Mouse (Mus musculus) adrenal gland, adult (tissue): ENCODE data around the gene Inpp5a.

Source experiments
- DNase-seq, 2 experiments: peaks; one replicate each; pipeline ENCODE4 v3.0.0; 2022 to 2023; ENCODE audit warnings: low spot score in 1 of 2; ENCODE audit not compliant: inconsistent age in 2 of 2

Inpp5a gene

DNA sequence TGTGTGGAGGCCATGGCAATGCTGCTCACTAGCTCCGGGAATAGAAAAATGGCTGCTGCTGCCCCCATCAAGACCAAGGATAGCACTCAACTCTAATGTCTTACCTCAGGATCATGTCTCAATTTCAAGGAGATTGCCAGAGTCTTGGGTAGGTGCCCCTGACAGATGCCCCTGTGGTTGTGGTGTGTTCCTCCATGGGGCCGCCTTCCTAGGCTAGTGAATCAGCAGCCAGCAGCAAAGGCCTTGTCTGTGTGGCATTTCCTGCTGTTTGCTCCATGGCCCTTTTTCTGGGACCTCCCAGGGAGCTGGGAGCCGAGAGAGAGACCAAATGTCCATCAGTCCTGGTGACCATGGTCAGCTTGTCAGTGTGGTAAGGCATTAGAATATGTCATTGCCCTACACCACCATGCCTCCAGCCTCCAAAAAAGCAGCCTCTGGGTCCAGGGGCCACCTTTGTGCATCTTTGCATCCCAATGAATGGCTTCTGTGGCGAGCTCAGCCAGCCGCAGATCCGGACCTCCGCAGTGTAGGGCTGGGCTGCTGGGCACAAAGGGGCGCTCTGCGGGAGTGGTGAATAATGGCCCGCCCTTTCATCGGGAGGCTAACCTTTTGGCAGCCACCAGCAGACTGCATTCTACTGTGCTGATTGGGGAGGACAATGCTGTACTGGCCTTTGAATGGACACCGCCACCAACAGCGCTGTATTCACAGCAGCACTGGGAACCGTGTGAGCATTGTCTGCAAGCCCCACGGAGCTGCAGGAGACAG lies 139.6 kb downstream of the Inpp5a start:
- no peak for DNase-seq

GRCm38 (mm10) chr7:139529208-139529607 lies 140.3 kb downstream of the Inpp5a start:
- no peak for DNase-seq

DNA sequence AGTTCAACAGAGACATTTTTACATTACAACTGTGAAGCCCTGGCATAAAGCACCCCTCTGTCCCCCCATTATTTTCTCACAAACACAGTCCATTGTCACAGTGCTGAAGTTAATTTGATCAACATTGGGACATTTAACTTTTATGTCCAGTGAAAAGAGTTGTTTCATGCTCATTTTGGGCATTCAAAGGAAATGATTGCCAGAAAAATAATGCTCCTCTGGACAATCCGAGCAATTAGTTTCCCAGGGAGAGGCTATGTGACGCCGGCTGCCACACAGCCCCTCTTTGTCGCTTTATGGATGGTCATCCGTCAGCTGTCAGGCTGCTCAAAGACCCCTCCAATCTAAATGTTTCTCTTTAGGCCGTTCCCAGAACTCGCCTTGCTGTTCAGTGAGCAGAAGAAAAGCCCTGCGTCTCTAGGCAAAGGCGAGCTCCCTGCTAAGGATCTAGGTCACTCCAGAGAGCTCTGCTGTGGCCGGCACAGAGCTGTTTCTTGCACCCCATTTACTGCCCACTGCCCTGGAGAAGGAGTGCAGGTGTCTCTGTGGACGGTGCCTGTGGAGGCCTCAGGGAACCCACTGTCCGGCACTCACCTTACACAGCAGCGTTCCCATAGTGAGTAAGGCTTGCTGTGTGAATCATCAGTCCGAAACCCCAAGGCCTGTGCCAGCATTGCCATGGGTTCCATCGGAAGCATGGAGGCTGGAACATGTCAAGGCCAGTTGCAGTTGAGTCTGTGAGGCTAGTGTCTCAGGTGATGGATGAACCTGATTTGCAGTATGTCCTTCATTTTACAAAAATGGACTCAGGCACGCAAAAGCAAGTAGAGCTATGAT lies 141.9 kb downstream of the Inpp5a start:
- peak; percentile 86 to 91 for DNase-seq

GRCm38 (mm10) chr7:139531428-139531801 lies 142.5 kb downstream of the Inpp5a start:
- no peak for DNase-seq

DNA sequence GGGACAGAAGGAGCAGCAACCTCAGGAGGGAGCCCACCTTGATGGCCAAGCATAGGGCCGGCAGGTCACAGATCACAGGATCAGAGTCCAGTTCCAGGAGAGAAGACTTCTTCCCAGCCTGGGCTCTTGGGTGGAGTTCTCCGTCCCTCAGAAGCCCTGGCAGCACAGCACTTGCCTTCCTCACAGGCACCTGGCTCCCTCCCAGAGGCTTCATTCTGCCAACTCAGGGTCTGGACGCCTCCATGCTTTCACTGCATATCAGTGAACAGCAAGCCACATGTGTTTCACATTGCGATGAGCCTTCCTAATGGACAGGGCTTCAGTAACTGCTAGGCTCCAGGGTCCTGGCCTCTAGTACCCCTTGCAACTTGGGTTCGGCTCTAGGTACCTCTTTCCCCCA lies 147.4 kb downstream of the Inpp5a start:
- peak in 1 of 2 experiments; percentile 44 for DNase-seq

GRCm38 (mm10) chr7:139536831-139537230 lies 147.9 kb downstream of the Inpp5a start:
- no peak for DNase-seq

GRCm38 (mm10) chr7:139537831-139538230 lies 148.9 kb downstream of the Inpp5a start:
- DNase-seq, result no peak

DNA sequence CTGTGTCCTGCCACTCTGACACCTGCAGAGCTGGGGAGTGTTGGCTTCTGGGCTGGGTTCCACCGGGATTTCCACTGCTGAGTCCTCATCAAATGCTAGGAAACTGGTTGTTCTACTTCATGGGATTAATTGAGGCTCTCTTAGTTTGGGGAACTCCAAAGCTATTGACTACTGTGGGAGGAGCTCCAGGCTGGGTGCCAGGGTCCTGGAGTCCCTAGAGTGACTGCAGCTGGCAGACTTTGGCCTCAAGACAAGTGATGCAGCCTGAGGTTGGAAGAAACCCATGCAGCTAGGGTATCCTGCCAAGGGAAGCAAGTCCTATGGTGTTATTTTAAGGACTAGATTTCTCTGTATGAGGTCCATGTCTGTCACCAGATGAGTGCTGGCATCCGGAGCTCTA lies 149.6 kb downstream of the Inpp5a start:
- DNase-seq, result no peak

GRCm38 (mm10) chr7:139540601-139541000 lies 151.7 kb downstream of the Inpp5a start:
- no peak for DNase-seq

GRCm38 (mm10) chr7:139541422-139541821 lies 152.5 kb downstream of the Inpp5a start:
- DNase-seq, result peak in 1 of 2 experiments; percentile 54

- DNase-seq, result no peak
Measured at GRCm38 (mm10) chr7:139544706-139545625, 156.1 kb downstream of the Inpp5a start.

- no peak for DNase-seq
Measured at GRCm38 (mm10) chr7:139547325-139547724, 158.4 kb downstream of the Inpp5a start.

GRCm38 (mm10) chr7:139550086-139550783 lies 161.3 kb downstream of the Inpp5a start:
- DNase-seq, result no peak

DNA sequence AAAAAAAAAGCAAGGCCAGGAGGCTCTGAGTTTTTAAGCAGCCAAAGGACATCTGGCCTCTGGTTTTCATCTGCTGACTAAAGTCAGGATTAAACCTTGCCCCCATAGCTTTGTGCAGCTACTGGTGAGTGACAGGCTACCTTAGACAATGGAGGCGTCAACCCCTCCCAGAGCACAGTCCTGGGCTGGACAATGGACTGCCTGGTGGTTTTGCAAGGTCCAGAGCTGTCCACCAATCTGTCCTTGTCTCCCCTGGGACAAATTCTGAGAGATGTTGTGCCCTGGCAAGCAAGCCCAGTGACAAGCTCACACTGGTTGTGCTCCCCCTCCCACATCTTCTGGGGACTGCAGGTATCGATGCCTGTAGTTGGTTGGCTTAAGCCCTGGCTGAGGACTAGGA lies 162.6 kb downstream of the Inpp5a start:
- DNase-seq, result no peak

DNA sequence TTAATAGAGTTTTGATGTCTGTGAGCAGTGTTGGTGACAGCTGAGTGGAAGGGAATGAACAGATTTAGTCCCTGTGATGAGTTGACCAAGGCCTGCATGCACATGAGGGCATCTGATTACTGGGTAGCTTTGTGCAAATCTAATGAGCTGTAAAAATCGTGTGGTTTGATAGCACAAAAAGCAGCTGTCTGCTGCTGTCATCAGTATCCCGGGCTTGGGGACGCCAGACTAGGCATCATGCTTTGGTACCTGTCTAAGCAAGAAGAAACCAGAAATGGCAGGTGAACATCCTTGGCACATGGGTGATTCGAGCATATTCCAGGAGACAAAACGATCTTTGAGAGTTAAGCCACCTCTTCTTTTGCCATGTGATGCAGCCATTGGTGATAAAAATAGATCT lies 167.4 kb downstream of the Inpp5a start:
- DNase-seq, result no peak

DNA sequence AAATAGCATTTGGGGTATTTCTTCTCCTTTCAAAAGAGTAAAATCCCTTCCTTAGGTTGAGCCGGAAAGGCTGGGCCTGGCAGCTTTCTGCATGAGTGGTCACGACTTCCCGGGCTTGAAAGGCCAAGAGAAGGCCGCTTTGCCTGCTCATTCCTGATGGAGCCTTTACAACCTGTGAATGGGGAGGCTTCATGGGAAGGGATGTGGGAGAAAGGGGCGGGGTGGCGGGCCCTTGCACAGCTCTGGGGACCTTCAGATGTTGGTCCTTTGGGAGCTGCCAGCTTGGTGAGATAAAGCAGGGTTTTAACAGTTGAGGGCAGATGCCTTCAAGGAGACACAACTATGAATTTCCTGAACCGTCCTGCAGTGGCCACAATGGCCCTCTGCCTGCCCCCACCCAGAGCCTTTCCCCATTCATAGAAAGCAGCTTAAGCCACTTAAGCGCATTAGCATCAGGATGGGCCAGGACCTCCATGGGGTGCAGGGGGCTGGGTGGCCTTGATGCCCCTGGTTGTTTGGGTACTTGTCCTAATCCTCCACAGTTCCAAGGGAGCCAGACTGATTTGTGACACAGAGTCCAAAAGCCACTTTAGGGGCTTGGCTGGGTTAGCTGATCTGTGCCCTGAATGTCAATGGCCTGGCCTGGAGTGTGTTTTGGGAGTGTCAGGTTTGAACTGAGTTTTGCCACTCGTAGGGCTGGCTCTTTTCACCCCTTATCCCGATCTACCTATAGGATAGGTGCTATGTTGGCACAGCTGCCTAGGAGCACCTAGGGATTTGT lies 168.0 kb downstream of the Inpp5a start:
- no peak for DNase-seq

GRCm38 (mm10) chr7:139559659-139560058 lies 170.8 kb downstream of the Inpp5a start:
- no peak for DNase-seq

DNA sequence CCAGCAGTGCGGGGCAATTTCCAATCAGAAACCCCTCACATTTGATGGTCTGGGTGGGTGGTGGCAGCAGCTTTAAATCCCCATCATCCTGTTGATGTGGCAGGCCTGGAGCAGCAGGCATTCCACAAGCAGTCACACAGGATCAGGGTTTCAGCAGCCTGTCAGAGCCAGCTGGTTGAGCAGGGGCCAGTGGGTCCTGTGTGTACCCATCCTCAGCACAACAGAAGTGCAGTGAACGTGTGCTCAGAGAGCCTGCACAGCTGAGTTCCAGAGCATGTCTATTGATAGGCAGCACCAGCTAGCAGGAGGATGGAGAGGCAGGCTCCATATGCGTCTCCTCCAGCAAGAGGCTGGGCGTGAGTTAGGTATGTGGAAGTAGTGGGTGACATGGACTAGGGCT lies 174.5 kb downstream of the Inpp5a start:
- no peak for DNase-seq

- no peak for DNase-seq
Measured at GRCm38 (mm10) chr7:139564161-139564560, 175.3 kb downstream of the Inpp5a start.

GRCm38 (mm10) chr7:139565998-139566397 lies 177.1 kb downstream of the Inpp5a start:
- no peak for DNase-seq
